Mouse (Mus musculus) Patski (cell line): Measurements from ENCODE around the gene Paqr9. TPM values are rescaled to one million over a fixed set of nuclear protein-coding genes. Genes with fewer than 3 reads are reported as not detected.
A peak's percentile ranks its signal among the peaks of the same experiment; 100 is the strongest.

ENCODE experiments used
- ATAC-seq: fragments of 100-300 bp; one replicate; pipeline ENCODE4 v1.8.0; 2021
- CTCF ChIA-PET: fragments of 350-600 bp; sonication (Branson Sonifier 250); formaldehyde crosslinking; loops from one replicate; lab custom pipeline; 2022; ENCODE audit warnings: inconsistent platforms; lab: Charles Lee
- POLR2A ChIA-PET: fragments of 350-600 bp; sonication (Branson Sonifier 250); formaldehyde crosslinking; loops from one replicate; lab custom pipeline; 2022; ENCODE audit warnings: antibody characterized with exemption, inconsistent platforms; lab: Charles Lee
- DNase-seq: peaks from one replicate; pipeline ENCODE4 v3.0.0-alpha.2; 2011; ENCODE audit warnings: low read depth, low spot score
- H3K27me3 ChIP-seq: fragments of 371-371 bp; one replicate; pipeline ENCODE4 v1.5.1; 2021
- CTCF ChIP-seq: fragments of 100-300 bp; IDR thresholded peaks from one replicate; pipeline ENCODE4 v1.5.1; 2021
- in situ Hi-C: fragments of 300-500 bp; cut with MboI; formaldehyde crosslinking; loops from 3 replicates; pipeline ENCODE4 v1.11.1; 2018; ENCODE audit warnings: low pct_unique_long_range_greater_than_20kb, mixed read lengths
- polyA plus RNA-seq: library from polyadenylated mRNA; unstranded; gene quantifications from one replicate; pipeline ENCODE4 v1.2.3, GENCODE M21; 2021

Paqr9 gene
- polyA plus RNA-seq, 1 experiment from 2014 or later: 1.6 TPM

- no peaks in the 10 kb centered on the region for H3K27me3 ChIP-seq
- in situ Hi-C loops: no loop called here
- no peak for ATAC-seq
- no peak for DNase-seq
- CTCF ChIA-PET: interaction anchor here (1.2 to 2.9 kb wide), 2 partner anchors 30 to 255 kb away, joined by 3 to 6 read pairs; no protein-coding TSS in a partner anchor
- TF ChIP-seq CTCF: no peak
- POLR2A ChIA-PET: interaction anchor here (0.6 kb wide), 1 partner anchor 324 kb away, joined by 3 read pairs; no protein-coding TSS in a partner anchor
These were observed 38.2 kb downstream of the Paqr9 start for GRCm38 (mm10) chr9:95597466-95598178.

GRCm38 (mm10) chr9:95598179-95598721 lies 38.8 kb downstream of the Paqr9 start:
- in situ Hi-C loops: no loop called here
- no peak for DNase-seq
- no peaks in the 10 kb centered on the region for H3K27me3 ChIP-seq
- no peak for ATAC-seq
- CTCF ChIA-PET: interaction anchor here (1.2 to 2.9 kb wide), 2 partner anchors 30 to 255 kb away, joined by 3 to 6 read pairs; no protein-coding TSS in a partner anchor
- no peak for TF ChIP-seq CTCF
- POLR2A ChIA-PET: no interaction called here

- H3K27me3 ChIP-seq: no peaks in the 10 kb centered on the region
- ChIA-PET POLR2A (no interaction called here), CTCF (interaction anchor here (1.6 to 2.9 kb wide), 2 partner anchors 9 to 254 kb away, joined by 5 to 6 read pairs; no protein-coding TSS in a partner anchor)
- in situ Hi-C loops: no loop called here
- DNase-seq (no peak), ATAC-seq (no peak)
- TF ChIP-seq CTCF: peak; percentile 63
These were observed 39.9 kb downstream of the Paqr9 start for GRCm38 (mm10) chr9:95599399-95599798.

DNA sequence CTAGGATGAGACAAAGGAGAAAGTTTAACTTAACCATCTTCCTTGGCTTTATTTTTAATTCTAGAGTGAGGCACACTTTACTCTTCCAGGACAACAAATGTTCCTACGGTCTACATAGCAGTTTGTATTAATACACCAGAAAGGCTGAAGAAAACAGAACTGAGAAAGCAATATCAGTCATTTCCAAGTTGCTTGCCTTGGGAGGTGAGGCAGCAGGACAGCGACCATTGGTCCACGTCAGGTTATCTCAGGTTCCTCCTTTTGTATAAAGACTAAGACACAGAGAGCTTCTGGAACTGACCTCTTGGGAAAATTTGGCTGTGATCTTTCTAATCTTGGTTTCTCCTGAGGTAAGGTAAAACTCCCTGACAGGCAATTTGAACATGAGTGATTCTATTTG lies 43.4 kb downstream of the Paqr9 start:
- in situ Hi-C loops: no loop called here
- no peak for TF ChIP-seq CTCF
- DNase-seq (no peak), ATAC-seq (no peak)
- H3K27me3 ChIP-seq: no peaks in the 10 kb centered on the region
- ChIA-PET CTCF (no interaction called here), POLR2A (interaction anchor here (0.7 kb wide), 1 partner anchor 21 kb away, joined by 3 read pairs; no protein-coding TSS in a partner anchor)

DNA sequence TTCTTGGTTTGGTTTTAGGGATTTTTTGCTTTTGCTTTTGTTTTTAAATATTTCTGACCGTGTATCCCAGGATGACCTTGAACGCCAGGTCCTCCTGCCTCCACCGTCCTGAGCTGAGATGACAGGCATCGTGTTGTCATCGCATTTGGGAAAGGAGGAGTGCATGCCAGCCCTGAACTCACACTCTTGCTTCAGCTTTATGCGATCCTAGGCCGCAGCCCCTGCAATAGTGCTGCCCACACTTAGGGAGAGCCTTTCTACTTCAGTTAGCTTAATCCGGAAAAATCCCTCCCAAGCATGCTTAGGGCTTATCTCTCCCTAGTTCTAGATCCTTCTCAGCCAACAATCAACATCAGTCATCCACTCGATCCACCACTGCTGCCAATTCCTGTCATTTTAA lies 43.9 kb downstream of the Paqr9 start:
- TF ChIP-seq CTCF: no peak
- DNase-seq (no peak), ATAC-seq (no peak)
- in situ Hi-C loops: no loop called here
- H3K27me3 ChIP-seq: no peaks in the 10 kb centered on the region
- CTCF ChIA-PET: no interaction called here
- POLR2A ChIA-PET: interaction anchor here (0.7 kb wide), 1 partner anchor 22 kb away, joined by 3 read pairs; no protein-coding TSS in a partner anchor

DNA sequence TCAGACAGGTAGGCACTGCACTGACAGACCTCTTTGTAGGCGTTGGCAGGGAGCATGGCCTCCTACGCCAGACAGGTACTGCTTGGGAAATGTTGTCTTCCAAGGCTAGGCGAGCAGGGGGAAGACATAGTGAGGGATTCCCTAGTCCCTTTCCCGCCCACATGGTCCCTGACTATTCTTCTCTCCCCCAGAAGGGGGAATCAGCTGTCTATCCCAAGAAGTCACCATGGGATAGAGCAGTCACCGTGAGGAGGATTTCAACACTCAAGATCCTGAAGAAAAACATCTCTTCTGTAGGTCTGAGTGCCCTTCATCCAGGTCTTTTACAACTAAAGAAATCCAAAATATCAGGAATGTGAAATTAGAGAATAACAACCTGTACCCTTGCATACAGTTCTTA lies 47.7 kb downstream of the Paqr9 start:
- POLR2A ChIA-PET: no interaction called here
- ATAC-seq (no peak), DNase-seq (no peak)
- H3K27me3 ChIP-seq: no peaks in the 10 kb centered on the region
- TF ChIP-seq CTCF: peak; percentile 45
- in situ Hi-C loops: no loop called here
- CTCF ChIA-PET: interaction anchor here (1.0 to 1.3 kb wide), 3 partner anchors 59 to 246 kb away, joined by 3 read pairs; no protein-coding TSS in a partner anchor

DNA sequence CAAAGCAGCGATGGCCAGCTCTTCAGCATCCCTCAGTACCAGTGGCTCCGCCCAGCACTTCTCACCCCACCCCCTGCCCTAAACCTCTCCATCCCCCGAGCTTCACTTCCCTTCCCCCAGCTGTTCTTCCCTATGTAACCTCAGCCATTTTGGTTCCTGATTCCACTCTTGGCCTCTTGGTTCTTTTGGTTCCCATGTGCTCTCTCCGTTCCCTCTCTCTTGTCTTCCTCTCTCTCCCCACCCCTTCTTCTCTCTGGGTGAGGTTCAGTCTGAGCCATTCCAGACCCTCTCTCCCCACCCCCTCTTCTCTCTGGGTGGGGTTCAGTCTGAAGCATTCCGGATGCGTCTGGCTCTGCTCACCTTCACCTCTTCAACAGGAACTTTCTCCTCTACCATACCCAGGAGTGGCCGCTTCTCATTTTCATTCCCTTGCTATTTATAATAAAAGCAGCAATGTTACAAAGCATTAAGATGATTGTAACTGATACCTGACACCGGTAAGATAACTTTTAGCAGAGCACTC lies 52.9 kb downstream of the Paqr9 start:
- POLR2A ChIA-PET: no interaction called here
- DNase-seq (no peak), ATAC-seq (no peak)
- CTCF ChIA-PET: interaction anchor here (1.5 kb wide), 1 partner anchor 29 kb away, joined by 4 read pairs; no protein-coding TSS in a partner anchor
- in situ Hi-C loops: no loop called here
- TF ChIP-seq CTCF: no peak
- H3K27me3 ChIP-seq: no peaks in the 10 kb centered on the region

- H3K27me3 ChIP-seq: no peaks in the 10 kb centered on the region
- POLR2A ChIA-PET: no interaction called here
- CTCF ChIA-PET: no interaction called here
- TF ChIP-seq CTCF: no peak
- no peak for ATAC-seq
- no peak for DNase-seq
- in situ Hi-C loops: no loop called here
These were observed 54.1 kb downstream of the Paqr9 start for GRCm38 (mm10) chr9:95613426-95614127.

DNA sequence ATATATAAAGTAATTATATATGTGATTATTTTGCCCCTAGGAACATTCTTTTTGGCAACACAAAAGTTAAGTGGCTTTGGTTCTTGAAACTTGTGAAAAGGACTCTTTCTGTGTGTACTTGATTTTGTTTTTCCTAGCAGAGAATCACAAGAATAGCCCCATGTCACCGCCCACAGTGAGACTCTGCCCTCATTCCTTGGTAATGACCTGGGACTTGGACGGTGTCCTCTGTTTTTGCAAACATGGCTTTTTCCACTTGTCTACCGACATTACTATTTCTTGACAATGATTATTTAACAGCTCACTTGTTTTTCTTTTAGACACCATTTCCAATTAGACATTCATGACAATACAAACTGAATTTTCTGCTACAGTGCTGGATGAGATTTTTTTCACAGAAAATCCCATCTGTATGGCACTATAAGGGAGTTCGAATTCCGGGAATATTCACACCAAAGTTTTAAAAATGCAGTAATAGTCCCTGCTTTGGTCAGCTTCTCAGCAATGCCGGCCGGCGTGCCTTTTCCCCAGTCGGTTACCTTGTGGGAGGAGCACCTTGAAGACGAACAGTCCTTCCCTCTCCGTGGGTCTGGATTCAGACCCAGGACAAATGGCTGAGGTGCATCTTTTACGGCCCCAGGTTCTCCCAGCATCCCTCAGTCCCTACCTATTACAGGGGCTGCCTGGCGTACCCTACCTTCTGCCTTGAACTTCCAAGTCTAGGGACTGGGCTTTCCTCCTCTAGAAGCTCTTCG lies 55.6 kb downstream of the Paqr9 start:
- TF ChIP-seq CTCF: no peak
- no peaks in the 10 kb centered on the region for H3K27me3 ChIP-seq
- in situ Hi-C loops: no loop called here
- no peak for ATAC-seq
- CTCF ChIA-PET: interaction anchor here (1.0 kb wide), 1 partner anchor 29 kb away, joined by 3 read pairs; no protein-coding TSS in a partner anchor
- POLR2A ChIA-PET: interaction anchor here (0.7 kb wide), 1 partner anchor 72 kb away, joined by 3 read pairs; no protein-coding TSS in a partner anchor
- no peak for DNase-seq

GRCm38 (mm10) chr9:95615961-95616360 lies 56.5 kb downstream of the Paqr9 start:
- in situ Hi-C loops: no loop called here
- DNase-seq (no peak), ATAC-seq (no peak)
- H3K27me3 ChIP-seq: no peaks in the 10 kb centered on the region
- POLR2A ChIA-PET: no interaction called here
- no peak for TF ChIP-seq CTCF
- CTCF ChIA-PET: no interaction called here

Other genes with a start within 250 kb of the Paqr9 start
- 9.1 TPM for gene Chst2, start 152.9 kb upstream of the Paqr9 start, polyA plus RNA-seq
- 50.6 TPM for gene U2surp, start 47.7 kb upstream of the Paqr9 start, polyA plus RNA-seq
- gene Pcolce2, start 77.9 kb downstream of the Paqr9 start, polyA plus RNA-seq: 6.0 TPM
- gene Trpc1, start 190.7 kb downstream of the Paqr9 start, polyA plus RNA-seq: 7.0 TPM